Mouse (Mus musculus) mature B cell (primary cell): Measurements from ENCODE around the gene Fblim1.

Experiments used
- in situ Hi-C: fragments of 300-500 bp; cut with MboI; formaldehyde crosslinking; loops from 2 replicates; pipeline ENCODE4 v1.14.3; 2019

Gene Fblim1

GRCm38 (mm10) chr4:141539213-141539767 is 66.6 kb downstream of the Fblim1 start:
- in situ Hi-C loops = no loop called here

- in situ Hi-C loops = no loop called here
Measured at GRCm38 (mm10) chr4:141538408-141539212, 67.3 kb downstream of the Fblim1 start, which contains the start of gene Spen. Gene Spen (minus strand): TSS chr4:141538597.

GRCm38 (mm10) chr4:141537706-141538407 is 68.0 kb downstream of the Fblim1 start:
- in situ Hi-C loops = no loop called here

DNA sequence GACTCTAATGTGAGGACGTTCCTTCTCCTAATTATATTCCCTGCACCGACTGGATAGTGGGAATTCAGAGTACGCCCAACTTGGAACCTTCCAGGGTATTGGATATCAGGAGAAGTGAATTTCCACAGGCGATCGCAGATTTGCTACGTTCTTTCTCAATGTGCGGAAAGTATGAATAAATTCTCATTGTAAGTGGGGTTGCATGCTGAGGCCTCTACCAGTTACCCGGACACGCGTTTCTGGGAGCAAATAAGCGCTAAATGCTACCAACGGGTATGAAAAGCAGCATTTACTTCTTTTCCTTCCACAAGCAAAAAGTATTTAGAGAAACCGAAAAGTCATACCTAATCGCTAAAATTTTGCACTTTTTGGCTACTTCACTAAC is 68.7 kb downstream of the Fblim1 start:
- in situ Hi-C loops = no loop called here

DNA sequence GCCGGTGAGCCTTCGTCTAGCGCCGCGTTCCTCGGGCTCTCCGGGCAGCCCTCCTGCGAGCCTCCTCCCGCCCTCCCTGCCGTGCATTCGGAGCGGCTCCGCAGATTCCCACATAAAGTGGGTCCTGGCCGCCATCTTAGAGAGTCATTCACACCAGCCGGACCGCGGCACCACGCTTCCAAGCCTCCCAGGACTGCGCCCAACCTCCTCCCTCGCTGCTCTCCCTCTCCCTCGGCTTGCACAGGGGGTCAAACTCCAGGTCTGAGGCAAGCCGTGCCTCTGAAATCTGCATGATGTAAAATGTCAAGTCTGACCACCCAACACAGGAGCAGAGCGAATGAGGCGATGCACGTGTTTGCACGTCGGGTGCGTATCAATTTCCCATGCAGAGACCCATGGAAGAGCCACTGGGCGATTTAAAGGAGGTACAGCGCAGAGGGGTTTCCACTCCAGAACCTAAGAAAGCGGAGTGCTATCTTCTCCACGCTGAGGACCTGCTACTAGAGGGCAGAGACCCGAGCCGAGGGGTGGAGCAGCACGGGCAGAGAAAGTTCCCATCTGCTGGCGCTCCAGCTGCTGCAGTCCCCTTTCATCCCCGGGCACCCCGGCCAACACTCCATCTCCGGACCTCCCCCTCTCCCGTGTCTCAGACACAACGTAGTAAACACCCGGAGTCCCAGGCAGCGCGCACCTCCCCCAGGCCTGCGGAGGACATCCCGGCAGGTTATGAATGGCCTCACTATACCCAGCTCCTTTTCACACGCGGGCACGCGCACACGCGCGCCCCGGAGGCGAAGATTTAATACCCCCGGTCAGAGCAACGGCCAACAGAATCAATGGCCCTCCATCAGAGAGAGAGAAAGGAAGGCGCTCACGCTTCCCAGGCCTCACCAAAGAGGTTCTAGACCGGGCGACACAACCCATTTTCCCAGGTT is 69.3 kb downstream of the Fblim1 start:
- in situ Hi-C loops = no loop called here

DNA sequence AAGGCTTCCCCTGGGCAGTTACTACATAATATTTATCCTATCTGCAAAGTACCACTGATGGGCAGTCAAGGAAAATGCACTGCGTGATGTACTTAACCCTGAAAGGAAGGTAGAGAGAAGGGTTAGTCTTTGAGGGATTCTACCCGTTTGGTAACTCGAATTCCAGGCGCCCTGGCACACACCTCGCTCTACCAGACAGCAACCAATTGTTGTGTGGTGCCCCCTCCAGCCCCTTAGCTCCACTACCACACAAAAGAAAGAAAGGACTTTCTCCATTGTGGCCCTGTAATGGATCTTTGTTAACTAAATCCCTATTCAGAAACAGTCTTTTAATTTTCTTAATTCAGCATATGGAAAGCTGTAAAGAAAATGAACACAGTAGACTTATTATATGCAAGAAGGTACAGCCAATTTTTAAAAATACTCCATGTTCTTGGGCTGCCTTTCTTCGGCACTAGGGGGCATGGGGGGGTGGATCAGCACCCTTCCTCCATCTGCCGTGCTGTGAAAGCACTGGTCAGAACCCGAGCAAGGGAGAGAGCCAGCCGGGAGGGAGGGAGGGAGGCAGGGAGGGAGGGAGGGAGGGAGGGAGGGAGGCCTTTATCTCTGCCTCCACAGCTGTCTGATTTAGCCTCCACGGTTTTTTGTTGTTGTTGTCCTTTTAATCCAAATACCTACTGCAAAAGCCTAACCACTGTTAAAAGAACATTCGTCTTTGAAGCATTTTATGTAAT is 70.8 kb downstream of the Fblim1 start:
- in situ Hi-C loops = no loop called here

DNA sequence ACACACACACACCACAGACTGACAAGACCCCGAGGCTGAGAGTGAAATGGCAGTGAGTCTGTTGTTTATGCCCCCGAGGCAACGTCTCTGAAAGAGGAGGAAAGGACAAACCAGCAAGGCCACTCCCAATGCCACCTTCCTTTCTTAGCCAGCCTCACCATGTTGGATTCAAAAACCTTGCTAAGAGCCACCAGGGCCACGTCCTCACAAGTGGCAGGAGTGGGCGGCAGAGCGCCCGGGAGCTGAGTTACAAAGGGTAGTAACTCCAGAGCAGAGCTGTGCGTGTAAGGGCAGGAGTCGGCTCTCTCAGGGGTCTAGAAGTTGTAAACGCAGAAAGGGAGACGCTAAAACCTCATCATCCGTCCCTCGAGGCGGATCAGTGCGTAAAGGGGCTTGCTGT is 74.9 kb downstream of the Fblim1 start:
- in situ Hi-C loops = no loop called here

DNA sequence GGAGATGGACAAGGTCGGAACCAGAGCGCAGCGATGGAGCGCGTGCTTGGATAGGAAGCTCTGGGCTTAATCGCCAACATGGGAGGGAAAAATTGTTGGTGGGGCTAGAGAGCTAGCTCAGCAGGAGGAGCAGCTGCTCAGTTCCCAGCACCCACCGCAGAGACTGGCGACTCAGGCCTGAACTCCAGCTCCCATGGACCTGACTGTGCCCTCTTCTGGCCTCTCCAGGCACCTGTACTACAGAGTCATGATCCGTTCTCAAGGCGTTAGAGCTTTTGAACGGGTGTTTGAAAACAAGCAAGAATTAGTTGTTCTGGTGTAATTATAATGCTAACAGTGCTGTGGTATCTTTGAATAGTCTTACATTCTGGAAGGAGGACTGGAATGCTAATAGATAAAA is 77.0 kb downstream of the Fblim1 start:
- in situ Hi-C loops = no loop called here

- in situ Hi-C loops = no loop called here
Measured at GRCm38 (mm10) chr4:141526936-141527650, 78.8 kb downstream of the Fblim1 start.
